Mouse (Mus musculus): ENCODE results near the gene Tatdn2. TPM values are rescaled to one million over a fixed set of nuclear protein-coding genes. Genes with fewer than 3 reads are reported as not detected.

The Tatdn2 gene
- polyA plus RNA-seq, 1 experiment: 27.6 TPM

GRCm38 (mm10) chr6:113749119-113749685, 52.4 kb downstream of the Tatdn2 start:
- TF ChIP-seq CTCF (IDR thresholded peaks at IDR 0.05; ENCODE audit: borderline replicate concordance, extremely low read depth, insufficient read depth, insufficient read length) (no peak), POLR2A (IDR thresholded peaks at IDR 0.05; ENCODE audit: borderline replicate concordance, extremely low read depth, insufficient read depth, insufficient read length, poor library complexity, severe bottlenecking) (no peak)
- no peak for DNase-seq (ENCODE audit: low read depth)

Other genes with a start within 250 kb of the Tatdn2 start
- 0.47 and 0.63 TPM in 2 replicates for gene Il17re, start 238.6 kb upstream of the Tatdn2 start, polyA plus RNA-seq (2012; rRNA removed)
- gene Il17rc, start 225.6 kb upstream of the Tatdn2 start, polyA plus RNA-seq (2012; rRNA removed): 2.7 and 3.3 TPM in 2 replicates
- 33.3 and 42.2 TPM in 2 replicates for gene Creld1, start 213.8 kb upstream of the Tatdn2 start, polyA plus RNA-seq (2012; rRNA removed)
- gene Prrt3, start 195.1 kb upstream of the Tatdn2 start, polyA plus RNA-seq (2012; rRNA removed): 8.7 and 8.9 TPM in 2 replicates
- gene Emc3, start 165.4 kb upstream of the Tatdn2 start, polyA plus RNA-seq (2012; rRNA removed): 63.0 TPM in 2 replicates
- gene Fancd2, start 165.4 kb upstream of the Tatdn2 start, polyA plus RNA-seq (2012; rRNA removed): 5.0 and 9.1 TPM in 2 replicates
- 0.07 TPM in 1 of 2 replicates, not detected in the other for gene Fancd2os, start 96.3 kb upstream of the Tatdn2 start, polyA plus RNA-seq (2012; rRNA removed)
- 206 and 247 TPM in 2 replicates for gene Brk1, start 92.3 kb upstream of the Tatdn2 start, polyA plus RNA-seq (2012; rRNA removed)
- 48.1 and 71.2 TPM in 2 replicates for gene Vhl, start 73.1 kb upstream of the Tatdn2 start, polyA plus RNA-seq (2012; rRNA removed)
- 4.0 and 4.2 TPM in 2 replicates for gene Irak2, start 58.6 kb upstream of the Tatdn2 start, polyA plus RNA-seq (2012; rRNA removed)
- 0.52 and 0.85 TPM in 2 replicates for gene Ghrl, start 22.8 kb downstream of the Tatdn2 start, polyA plus RNA-seq (2012; rRNA removed)
- gene Sec13, start 43.7 kb downstream of the Tatdn2 start, polyA plus RNA-seq (2012; rRNA removed): 183 and 266 TPM in 2 replicates

Measured in brain, embryonic 14.5 days (tissue).